Mouse (Mus musculus) urinary bladder, postnatal 25 days (tissue): ENCODE data around the gene Atg16l1.
"Not testable (repeated sequence)": the region's sequence is repeated elsewhere in the genome, so short reads cannot be mapped to it uniquely, and the experiment has no call there.

ENCODE experiments used
- DNase-seq: peaks from one replicate; pipeline ENCODE4 v3.0.0; 2022; ENCODE audit warnings: low spot score

The Atg16l1 gene

GRCm38 (mm10) chr1:87773336-87773735 is 17.7 kb downstream of the Atg16l1 start:
- no peak for DNase-seq

GRCm38 (mm10) chr1:87774845-87775244 is 19.2 kb downstream of the Atg16l1 start:
- no peak for DNase-seq

GRCm38 (mm10) chr1:87779204-87779785 is 23.6 kb downstream of the Atg16l1 start:
- no peak for DNase-seq

GRCm38 (mm10) chr1:87785703-87786102 is 30.0 kb downstream of the Atg16l1 start:
- DNase-seq, result no peak

GRCm38 (mm10) chr1:87786251-87786650 is 30.6 kb downstream of the Atg16l1 start:
- DNase-seq, result no peak

GRCm38 (mm10) chr1:87789665-87790064 is 34.0 kb downstream of the Atg16l1 start:
- DNase-seq, result no peak

- DNase-seq, result no peak
Measured at GRCm38 (mm10) chr1:87792438-87793137, 36.9 kb downstream of the Atg16l1 start.

GRCm38 (mm10) chr1:87793138-87793449 is 37.4 kb downstream of the Atg16l1 start:
- DNase-seq, result no peak

- no peak for DNase-seq
Measured at GRCm38 (mm10) chr1:87797702-87798101, 42.0 kb downstream of the Atg16l1 start.

GRCm38 (mm10) chr1:87798306-87798705 is 42.6 kb downstream of the Atg16l1 start:
- DNase-seq, result no peak

GRCm38 (mm10) chr1:87803576-87803975 is 47.9 kb downstream of the Atg16l1 start, which contains the start of gene Sag:
Gene Sag, plus strand, starts transcription at chr1:87803680.
- DNase-seq, result no peak

- DNase-seq, result no peak
Measured at GRCm38 (mm10) chr1:87807751-87808150, 52.1 kb downstream of the Atg16l1 start.

GRCm38 (mm10) chr1:87811391-87811790 is 55.7 kb downstream of the Atg16l1 start:
- DNase-seq, result no peak

- DNase-seq, result no peak
Measured at GRCm38 (mm10) chr1:87812061-87812460, 56.4 kb downstream of the Atg16l1 start.

- DNase-seq, result no peak
Measured at GRCm38 (mm10) chr1:87813155-87813554, 57.5 kb downstream of the Atg16l1 start.

GRCm38 (mm10) chr1:87813681-87814080 is 58.0 kb downstream of the Atg16l1 start:
- DNase-seq, result no peak

- DNase-seq, result no peak
Measured at GRCm38 (mm10) chr1:87824420-87824995, 68.8 kb downstream of the Atg16l1 start.

- DNase-seq, result no peak
Measured at GRCm38 (mm10) chr1:87825281-87825680, 69.6 kb downstream of the Atg16l1 start.

GRCm38 (mm10) chr1:87825991-87826390 is 70.3 kb downstream of the Atg16l1 start:
- DNase-seq, result no peak

GRCm38 (mm10) chr1:87826474-87826873 is 70.8 kb downstream of the Atg16l1 start:
- DNase-seq, result no peak

GRCm38 (mm10) chr1:87827476-87827875 is 71.8 kb downstream of the Atg16l1 start:
- DNase-seq, result not testable (repeated sequence)

GRCm38 (mm10) chr1:87828185-87828584 is 72.5 kb downstream of the Atg16l1 start:
- no peak for DNase-seq

- no peak for DNase-seq
Measured at GRCm38 (mm10) chr1:87828926-87829580, 73.4 kb downstream of the Atg16l1 start.
